Mouse (Mus musculus): Measurements from ENCODE around the gene Trpv2. TPM values are rescaled to one million over a fixed set of nuclear protein-coding genes. Genes with fewer than 3 reads are reported as not detected.

Gene Trpv2
- total and polyA plus RNA-seq, 3 experiments = 39.2 to 58.7 (median 46.2) TPM

- Histone ChIP-seq H3K79me2 (replicated peaks; ENCODE audit: control insufficient read depth, extremely low read depth, insufficient read depth, poor library complexity, severe bottlenecking) (peaks cover 19% of the 10 kb centered on the region), H3K27me3 (replicated peaks) (no peaks in the 10 kb centered on the region), H3K9me3 (replicated peaks; ENCODE audit: low read length) (peaks cover 4% of the 10 kb centered on the region), H3K4me3 (replicated peaks in 1 of 3; ENCODE audit: low read depth in 2 of 3, low read length in 2 of 3, poor library complexity in 1 of 3) (no peak overlapping the region), H3K4me1 (ENCODE audit: control insufficient read depth in 1 of 2, insufficient read depth in 2 of 2) (peaks cover 7 to 48% of the 10 kb centered on the region in 2 experiments), H3K9ac (ENCODE audit: insufficient read depth, low read depth) (no peak overlapping the region), H3K36me3 (replicated peaks in 1 of 2; ENCODE audit: control insufficient read depth in 1 of 2, insufficient read depth in 1 of 2, low read length in 1 of 2) (peaks cover 13 to 24% of the 10 kb centered on the region in 2 experiments), H3K4me2 (ENCODE audit: insufficient read depth, low read depth, poor library complexity, severe bottlenecking) (no peak overlapping the region), H3K27ac (ENCODE audit: insufficient read depth, low read depth) (no peak overlapping the region)
- no peak for TF ChIP-seq EP300 (IDR thresholded peaks at IDR 0.05; ENCODE audit: low read length)
- TF ChIP-seq TBP (conservative IDR thresholded peaks at IDR 0.05; ENCODE audit: low read depth, low read length) = no peak
- no peak for TF ChIP-seq USF2 (conservative IDR thresholded peaks at IDR 0.05; ENCODE audit: low read depth, low read length)
- no peak for TF ChIP-seq ZMIZ1 (IDR thresholded peaks at IDR 0.05; ENCODE audit: low read depth, low read length)
- no peak for TF ChIP-seq CHD2 (IDR thresholded peaks at IDR 0.05; ENCODE audit: low read length)
- dilution Hi-C loops (cut with MboI; ENCODE audit: extremely low pct_ligation_motif_present, extremely low pct_unique_long_range_greater_than_20kb, low sequenced_read_pairs) (no loop called here), in situ Hi-C loops (cut with MboI; ENCODE audit: low pct_ligation_motif_present, low pct_unique_long_range_greater_than_20kb, low sequenced_read_pairs) (no loop called here)
- DNase-seq (ENCODE audit: extremely low read depth) = no peak
Observed at GRCm38 (mm10) chr11:62558152-62558551, 16.1 kb upstream of the Trpv2 start.

GRCm38 (mm10) chr11:62558961-62559646, 15.2 kb upstream of the Trpv2 start:
- Histone ChIP-seq H3K27ac (ENCODE audit: insufficient read depth, low read depth) (no peak overlapping the region), H3K36me3 (replicated peaks in 1 of 2; ENCODE audit: control insufficient read depth in 1 of 2, insufficient read depth in 1 of 2, low read length in 1 of 2) (peaks cover 3 to 14% of the 10 kb centered on the region in 2 experiments), H3K4me3 (replicated peaks in 1 of 3; ENCODE audit: low read depth in 2 of 3, low read length in 2 of 3, poor library complexity in 1 of 3) (no peak overlapping the region), H3K27me3 (replicated peaks) (no peaks in the 10 kb centered on the region), H3K9me3 (replicated peaks; ENCODE audit: low read length) (peaks cover 4% of the 10 kb centered on the region), H3K4me1 (ENCODE audit: control insufficient read depth in 1 of 2, insufficient read depth in 2 of 2) (peaks cover 10 to 45% of the 10 kb centered on the region in 2 experiments), H3K9ac (ENCODE audit: insufficient read depth, low read depth) (no peak overlapping the region), H3K4me2 (ENCODE audit: insufficient read depth, low read depth, poor library complexity, severe bottlenecking) (no peak overlapping the region), H3K79me2 (replicated peaks; ENCODE audit: control insufficient read depth, extremely low read depth, insufficient read depth, poor library complexity, severe bottlenecking) (peaks cover 10% of the 10 kb centered on the region)
- in situ Hi-C loops (cut with MboI; ENCODE audit: low pct_ligation_motif_present, low pct_unique_long_range_greater_than_20kb, low sequenced_read_pairs) = no loop called here
- DNase-seq (ENCODE audit: extremely low read depth) = no peak
- TF ChIP-seq ZMIZ1 (IDR thresholded peaks at IDR 0.05; ENCODE audit: low read depth, low read length) = no peak
- no peak for TF ChIP-seq EP300 (IDR thresholded peaks at IDR 0.05; ENCODE audit: low read length)
- no peak; the same call in 1 of the 2 replicates for TF ChIP-seq USF2 (conservative IDR thresholded peaks at IDR 0.05; ENCODE audit: low read depth, low read length)
- no peak for TF ChIP-seq ZNF384 (IDR thresholded peaks at IDR 0.05; ENCODE audit: low read depth, low read length)
- TF ChIP-seq NELFE (IDR thresholded peaks at IDR 0.05; ENCODE audit: low read depth, low read length) = no peak
- TF ChIP-seq SIN3A (IDR thresholded peaks at IDR 0.05; ENCODE audit: low read length) = no peak
- no peak for TF ChIP-seq ZKSCAN1 (IDR thresholded peaks at IDR 0.05; ENCODE audit: borderline replicate concordance, low read depth, low read length)
- no peak for TF ChIP-seq RCOR1 (conservative IDR thresholded peaks at IDR 0.05; ENCODE audit: low read depth, low read length)
- TF ChIP-seq CHD2 (IDR thresholded peaks at IDR 0.05; ENCODE audit: low read length) = no peak
- TF ChIP-seq MXI1 (IDR thresholded peaks at IDR 0.05; ENCODE audit: low read depth, low read length) = no peak
- no peak for TF ChIP-seq ZC3H11A (IDR thresholded peaks at IDR 0.05; ENCODE audit: low read depth, low read length)
- dilution Hi-C loops (cut with MboI; ENCODE audit: extremely low pct_ligation_motif_present, extremely low pct_unique_long_range_greater_than_20kb, low sequenced_read_pairs) = no loop called here

Data from CH12.LX (cell line).